Mouse (Mus musculus) midbrain, embryonic 13.5 days (tissue): ENCODE measurements at regions not wholly inside any gene's neighbourhood (a gene's known extent, or its start where the extent isn't known, plus 50 kb on each side); places are given as distances from the start of the nearest gene placed in this dataset.

ENCODE experiments used
- ATAC-seq: fragments of 200-750 bp; cut with Nextera tagmentation; 2 replicates; pipeline ENCODE4 v1.8.0; 2017; ENCODE audit warnings: mild to moderate bottlenecking, moderate TSS enrichment, moderate library complexity
- H3K27ac ChIP-seq: fragments of 300-500 bp; sonication (generic); 2 replicates; pipeline ENCODE4 v1.5.1; 2015; ENCODE audit warnings: inconsistent platforms, mild to moderate bottlenecking, moderate library complexity
- H3K27me3 ChIP-seq: fragments of 300-500 bp; sonication (generic); 2 replicates; pipeline ENCODE4 v1.6.1; 2015; ENCODE audit warnings: mild to moderate bottlenecking, inconsistent platforms
- H3K36me3 ChIP-seq: fragments of 300-500 bp; sonication (generic); 2 replicates; pipeline ENCODE4 v1.6.1; 2015; ENCODE audit warnings: mild to moderate bottlenecking, inconsistent platforms
- H3K4me1 ChIP-seq: fragments of 300-500 bp; sonication (generic); replicated peaks from 2 replicates; pipeline ENCODE4 v1.6.1; 2015; ENCODE audit warnings: inconsistent platforms
- H3K4me2 ChIP-seq: fragments of 300-500 bp; sonication (generic); replicated peaks from 2 replicates; pipeline ENCODE4 v1.6.1; 2015; ENCODE audit warnings: moderate library complexity, mild to moderate bottlenecking, inconsistent platforms
- H3K4me3 ChIP-seq: fragments of 300-500 bp; sonication (generic); replicated peaks from 2 replicates; pipeline ENCODE4 v1.5.1; 2015; ENCODE audit warnings: mild to moderate bottlenecking, inconsistent platforms
- H3K9ac ChIP-seq: fragments of 300-500 bp; sonication (generic); replicated peaks from 2 replicates; pipeline ENCODE4 v1.6.1; 2015; ENCODE audit warnings: mild to moderate bottlenecking, inconsistent platforms
- H3K9me3 ChIP-seq: fragments of 300-500 bp; sonication (generic); 2 replicates; pipeline ENCODE4 v1.6.1; 2016; ENCODE audit warnings: mild to moderate bottlenecking, inconsistent platforms
- WGBS: fragments of 180-500 bp; shearing (Covaris S2); methylation state at CpG from one replicate; pipeline ENCODE4 v1.1.7; 2015; 5-methylcytosine and 5-hydroxymethylcytosine counted together

DNA sequence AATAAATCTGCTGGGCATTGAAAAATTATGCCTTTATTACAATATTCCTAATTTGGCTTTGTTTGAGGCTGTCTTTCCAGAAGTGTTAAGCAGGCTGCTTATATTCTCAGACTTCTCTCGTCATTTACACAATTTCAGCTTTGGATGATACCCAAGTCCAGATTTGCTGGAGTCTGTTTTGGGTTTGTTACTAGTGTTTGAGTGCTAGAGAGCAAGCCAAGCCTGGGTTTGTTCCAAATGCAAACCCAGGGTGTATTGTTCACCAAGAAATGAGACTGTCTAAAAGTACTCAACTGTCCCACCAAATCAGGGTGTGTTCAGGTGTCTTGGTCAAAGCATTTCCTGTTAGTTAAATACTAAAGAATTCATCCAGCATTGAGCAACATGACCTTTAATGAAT is 814.7 kb downstream of the Brinp3 start:
- no peak overlapping the region for H3K27ac ChIP-seq
- no peaks in the 10 kb centered on the region for H3K4me1 ChIP-seq
- H3K27me3 ChIP-seq = no peaks in the 10 kb centered on the region
- no peak overlapping the region for H3K4me2 ChIP-seq
- H3K4me3 ChIP-seq = no peak overlapping the region
- H3K9ac ChIP-seq = no peak overlapping the region
- no peak for ATAC-seq
- H3K9me3 ChIP-seq = no peaks in the 10 kb centered on the region
- no peaks in the 10 kb centered on the region for H3K36me3 ChIP-seq
- WGBS = 81% methylated on average over 1 of the region's 1 CpGs

DNA sequence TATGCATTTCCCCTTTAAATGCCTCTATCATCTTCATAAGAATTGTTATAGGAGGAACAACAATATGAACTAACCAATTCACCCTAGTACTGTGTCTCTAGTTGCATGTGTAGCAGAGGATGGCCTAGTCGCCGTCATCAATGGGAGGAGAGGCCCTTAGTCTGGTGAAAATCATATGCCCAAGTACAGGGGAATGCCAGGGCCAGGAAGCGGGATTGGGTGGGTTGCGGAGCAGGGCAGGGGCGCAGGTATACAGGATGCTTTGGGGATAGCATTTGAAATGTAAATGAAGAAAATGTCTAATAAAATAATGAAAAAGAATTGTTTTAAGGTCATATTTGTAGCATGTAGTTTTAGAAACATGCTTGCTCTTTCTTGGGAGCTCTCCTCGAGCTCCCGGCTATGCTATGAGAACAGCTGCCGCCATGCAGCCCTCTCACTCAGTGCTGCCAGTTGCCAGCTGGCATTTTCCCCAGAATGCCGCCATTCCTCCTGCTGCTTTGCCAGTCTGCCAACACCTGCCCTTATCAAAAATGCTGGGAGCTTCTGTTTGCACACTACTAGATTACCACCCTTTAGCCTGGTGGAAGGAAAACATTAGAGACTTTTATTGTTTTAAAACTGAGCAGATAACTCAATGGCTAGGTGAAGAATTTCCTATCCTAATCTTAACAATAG is 848.9 kb downstream of the Brinp3 start:
- 92% methylated on average over 9 of the region's 9 CpGs for WGBS
- Histone ChIP-seq H3K9me3 (no peaks in the 10 kb centered on the region), H3K27me3 (no peaks in the 10 kb centered on the region), H3K9ac (no peak overlapping the region), H3K4me3 (no peak overlapping the region), H3K4me1 (no peaks in the 10 kb centered on the region), H3K4me2 (no peak overlapping the region), H3K36me3 (no peaks in the 10 kb centered on the region), H3K27ac (no peak overlapping the region)
- ATAC-seq = no peak

DNA sequence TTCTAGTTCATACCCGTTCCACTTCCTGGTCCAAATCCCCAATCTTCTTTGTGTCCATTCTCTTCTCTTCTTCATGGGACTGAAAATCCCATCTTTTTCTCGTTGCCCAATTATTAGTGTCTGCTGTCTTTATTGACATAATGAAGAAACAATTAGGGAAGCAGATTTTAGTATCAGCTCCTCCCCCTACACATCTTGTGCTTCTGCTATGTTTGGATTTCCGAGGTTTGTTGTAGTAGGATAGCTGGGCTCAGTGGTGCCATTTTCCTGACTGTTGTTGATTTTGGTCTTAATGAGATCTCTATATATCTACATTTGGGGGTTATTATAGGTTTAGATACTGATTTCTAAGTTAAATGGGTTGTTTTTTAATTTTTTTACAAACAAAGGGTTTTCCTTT is 849.5 kb downstream of the Brinp3 start:
- Histone ChIP-seq H3K4me3 (no peak overlapping the region), H3K9me3 (no peaks in the 10 kb centered on the region), H3K9ac (no peak overlapping the region), H3K4me1 (no peaks in the 10 kb centered on the region), H3K36me3 (no peaks in the 10 kb centered on the region), H3K27me3 (no peaks in the 10 kb centered on the region), H3K4me2 (no peak overlapping the region), H3K27ac (no peak overlapping the region)
- WGBS = 87% methylated on average over 3 of the region's 3 CpGs
- no peak for ATAC-seq
